Comparison of ENCODE assay signal across 18 mouse cellular contexts in the genomic region with DNA sequence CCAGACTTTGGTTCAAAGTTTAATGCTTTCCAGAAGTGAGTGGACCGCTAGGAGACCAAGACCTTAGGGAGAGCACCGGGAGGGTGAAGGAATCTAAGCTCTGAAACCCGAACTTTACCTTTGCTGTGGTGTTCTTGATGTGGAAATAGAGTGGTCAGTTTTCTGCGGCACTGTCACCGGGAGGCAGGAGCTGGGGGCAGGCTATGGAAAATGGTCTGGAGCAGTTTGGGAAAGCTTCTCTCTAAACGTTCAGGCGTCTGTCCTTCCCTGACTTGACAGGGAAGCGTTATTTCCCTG. TPM values are rescaled to one million over a fixed set of nuclear protein-coding genes. Genes with fewer than 3 reads are reported as not detected.
DNase-seq lines count a peak whose midpoint lies in the region; ATAC-seq lines count a peak whose summit lies in the region.
"Had no signal": no experiment of that assay in that cellular context is flagged by ENCODE, and none has a peak within 500 bp of the region (broad histone marks: within the 10 kb centered on the region; RNA-seq: fewer than 3 reads in every experiment).

No protein-coding gene starts in this region.

- intact Hi-C loops in heart, postnatal 25 days (cut with DNase I): no loop called here

- no peak overlapping the region for H3K27ac ChIP-seq in heart, embryonic 13.5 days (replicated peaks)
- H3K27ac ChIP-seq in midbrain, embryonic 12.5 days (replicated peaks): no peak overlapping the region
- no peak overlapping the region for H3K27ac ChIP-seq in midbrain, embryonic 14.5 days (replicated peaks; ENCODE audit: low read depth, low read length)
- no peak overlapping the region for H3K27ac ChIP-seq in hindbrain, embryonic 14.5 days
- no peak overlapping the region for H3K27ac ChIP-seq in neural tube, embryonic 13.5 days (replicated peaks)
- H3K27ac ChIP-seq: lung, embryonic 15.5 days had no signal

- H3K27me3 ChIP-seq in heart, embryonic 13.5 days (replicated peaks): peaks cover 96% of the 10 kb centered on the region
- peaks cover 92% of the 10 kb centered on the region for H3K27me3 ChIP-seq in midbrain, embryonic 12.5 days
- peaks cover 68% of the 10 kb centered on the region for H3K27me3 ChIP-seq in midbrain, embryonic 14.5 days (ENCODE audit: control insufficient read depth, insufficient read depth, low read length)
- peaks cover 97% of the 10 kb centered on the region for H3K27me3 ChIP-seq in hindbrain, embryonic 14.5 days (ENCODE audit: control insufficient read depth, insufficient read depth, low read length)
- peaks cover 98% of the 10 kb centered on the region for H3K27me3 ChIP-seq in neural tube, embryonic 13.5 days

- no peaks in the 10 kb centered on the region for H3K36me3 ChIP-seq in heart, embryonic 13.5 days
- no peaks in the 10 kb centered on the region for H3K36me3 ChIP-seq in midbrain, embryonic 12.5 days
- no peaks in the 10 kb centered on the region for H3K36me3 ChIP-seq in midbrain, embryonic 14.5 days (ENCODE audit: control insufficient read depth, insufficient read depth, low read length)
- no peaks in the 10 kb centered on the region for H3K36me3 ChIP-seq in hindbrain, embryonic 14.5 days (replicated peaks; ENCODE audit: control insufficient read depth, insufficient read depth)
- no peaks in the 10 kb centered on the region for H3K36me3 ChIP-seq in neural tube, embryonic 13.5 days
- H3K36me3 ChIP-seq: lung, embryonic 15.5 days had no signal

- H3K4me2 ChIP-seq in heart, embryonic 13.5 days: peak overlapping the region; percentile 62
- H3K4me2 ChIP-seq in midbrain, embryonic 12.5 days (replicated peaks): peak overlapping the region; percentile 38
- no peak overlapping the region for H3K4me2 ChIP-seq in midbrain, embryonic 14.5 days (ENCODE audit: low read length)
- H3K4me2 ChIP-seq in hindbrain, embryonic 14.5 days (replicated peaks): peak overlapping the region; percentile 33; the same call in 1 of the 2 replicates
- H3K4me2 ChIP-seq in neural tube, embryonic 13.5 days: peak overlapping the region; percentile 39; the same call in 1 of the 2 replicates

- peaks cover 16% of the 10 kb centered on the region for H3K4me1 ChIP-seq in heart, embryonic 13.5 days
- H3K4me1 ChIP-seq in midbrain, embryonic 12.5 days: peaks cover 18% of the 10 kb centered on the region
- peaks cover 2% of the 10 kb centered on the region; the same call in 1 of the 2 replicates for H3K4me1 ChIP-seq in midbrain, embryonic 14.5 days (ENCODE audit: control insufficient read depth, insufficient read depth, low read length)
- no peaks in the 10 kb centered on the region; the same call in 1 of the 2 replicates for H3K4me1 ChIP-seq in hindbrain, embryonic 14.5 days (replicated peaks; ENCODE audit: control insufficient read depth, insufficient read depth, low read length)
- peaks cover 13% of the 10 kb centered on the region for H3K4me1 ChIP-seq in neural tube, embryonic 13.5 days (replicated peaks)

- no peaks in the 10 kb centered on the region for H3K9me3 ChIP-seq in heart, embryonic 13.5 days
- H3K9me3 ChIP-seq in midbrain, embryonic 12.5 days: no peaks in the 10 kb centered on the region
- H3K9me3 ChIP-seq in midbrain, embryonic 14.5 days (ENCODE audit: control insufficient read depth, low read length): no peaks in the 10 kb centered on the region
- H3K9me3 ChIP-seq in hindbrain, embryonic 14.5 days (ENCODE audit: control insufficient read depth, low read length): no peaks in the 10 kb centered on the region
- no peaks in the 10 kb centered on the region for H3K9me3 ChIP-seq in neural tube, embryonic 13.5 days
- H3K9me3 ChIP-seq: lung, embryonic 15.5 days had no signal

- H3K4me3 ChIP-seq in heart, embryonic 13.5 days: peak overlapping the region; percentile 39
- H3K4me3 ChIP-seq in midbrain, embryonic 12.5 days: 0 out of 2 replicates have a peak overlapping the region, but pooled peaks have one; percentile 4
- no peak overlapping the region for H3K4me3 ChIP-seq in midbrain, embryonic 14.5 days (replicated peaks; ENCODE audit: low read depth, low read length)
- H3K4me3 ChIP-seq in hindbrain, embryonic 14.5 days (replicated peaks; ENCODE audit: low read length): peak overlapping the region; percentile 15; the same call in 1 of the 2 replicates
- H3K4me3 ChIP-seq in neural tube, embryonic 13.5 days: no peak overlapping the region

- 1% methylated on average over 8 of the region's 8 CpGs for WGBS in heart, embryonic 13.5 days
- WGBS in midbrain, embryonic 12.5 days: under 1% methylated on average over 8 of the region's 8 CpGs
- 2% methylated on average over 8 of the region's 8 CpGs for WGBS in midbrain, embryonic 14.5 days
- 2% methylated on average over 8 of the region's 8 CpGs for WGBS in hindbrain, embryonic 14.5 days
- WGBS in neural tube, embryonic 13.5 days: 3% methylated on average over 8 of the region's 8 CpGs

- no peak overlapping the region for H3K9ac ChIP-seq in heart, embryonic 13.5 days
- no peak overlapping the region for H3K9ac ChIP-seq in midbrain, embryonic 12.5 days (replicated peaks)
- H3K9ac ChIP-seq in midbrain, embryonic 14.5 days (replicated peaks; ENCODE audit: low read length): no peak overlapping the region
- H3K9ac ChIP-seq in hindbrain, embryonic 14.5 days: no peak overlapping the region
- no peak overlapping the region for H3K9ac ChIP-seq in neural tube, embryonic 13.5 days
- H3K9ac ChIP-seq: lung, embryonic 15.5 days had no signal

- DNase-seq in heart, postnatal 25 days (ENCODE audit: low spot score): no peak
- DNase-seq in midbrain, embryonic 14.5 days: no peak
- DNase-seq in hindbrain, embryonic 14.5 days (ENCODE audit: low spot score): no peak
- DNase-seq in lung, postnatal 14 days: no peak
- DNase-seq: cerebellum, adult 18-20 months; kidney, postnatal 25 days; right cerebral cortex, postnatal 25 days; thymus, postnatal 25 days had no signal

- ATAC-seq in heart, embryonic 13.5 days (ENCODE audit: extremely low read depth, insufficient number of reproducible peaks, low FRiP score, low TSS enrichment): no peak
- no peak for ATAC-seq in midbrain, embryonic 12.5 days (ENCODE audit: low FRiP score, low read depth)
- ATAC-seq in midbrain, embryonic 14.5 days (ENCODE audit: low FRiP score, low TSS enrichment): no peak
- no peak for ATAC-seq in hindbrain, embryonic 14.5 days (ENCODE audit: low FRiP score)
- ATAC-seq in neural tube, embryonic 13.5 days (ENCODE audit: low read depth): no peak
- ATAC-seq: activated CD4-positive, CD25-positive, alpha-beta regulatory T cell, adult 4 months had no signal

RNA-seq across cellular contexts. Expression of gene Olig3, which starts 5.9 kb away (rescaled TPM):
- polyA plus RNA-seq in heart, embryonic 13.5 days (2015; fragmentation: Nextera tagmentation; extraction: Ambion mirVana): not detected in 2 replicates
- not detected for total RNA-seq in heart, postnatal 25 days (2021)
- 11.1 and 65.4 TPM in 2 replicates for polyA plus RNA-seq in midbrain, embryonic 12.5 days (2016; fragmentation: Nextera tagmentation; extraction: Ambion mirVana)
- 1.7 and 2.0 TPM in 2 replicates for polyA plus RNA-seq in midbrain, embryonic 14.5 days (2014; fragmentation: Nextera tagmentation; extraction: Ambion mirVana)
- polyA plus RNA-seq in hindbrain, embryonic 14.5 days (2014; fragmentation: Nextera tagmentation; extraction: Ambion mirVana): 9.2 and 11.1 TPM in 2 replicates
- polyA plus RNA-seq in neural tube, embryonic 13.5 days (2015; fragmentation: Nextera tagmentation; extraction: Ambion mirVana): 21.5 and 26.3 TPM in 2 replicates
- total RNA-seq: hematopoietic stem cell, adult 5-6 weeks; layer of hippocampus, postnatal 25 days; liver, adult 2 months; megakaryocyte-erythroid progenitor cell, adult 5-6 weeks had no signal
- polyA plus RNA-seq: activated CD4-positive, CD25-positive, alpha-beta regulatory T cell, adult 4 months; cortical plate, adult 2 months; liver, adult 2 months; lung, embryonic 15.5 days had no signal

Comparison
In these comparisons a context has a peak if more than half of its experiments do, and no peak if none do; other contexts are left out.
1. H3K4me3 ChIP-seq: peak in heart, embryonic 13.5 days (single experiment), midbrain, embryonic 12.5 days (single experiment) and hindbrain, embryonic 14.5 days (single experiment); none in midbrain, embryonic 14.5 days (single experiment) and neural tube, embryonic 13.5 days (single experiment).